Mouse (Mus musculus) heart, embryonic 15.5 days (tissue): ENCODE measurements around the gene Myzap. TPM values are rescaled to one million over a fixed set of nuclear protein-coding genes. Genes with fewer than 3 reads are reported as not detected.
A peak's percentile ranks its signal among the peaks of the same experiment; 100 is the strongest.
"Not testable (repeated sequence)": the region's sequence is repeated elsewhere in the genome, so short reads cannot be mapped to it uniquely, and the experiment has no call there.

Experiments used
- ATAC-seq: fragments of 200-750 bp; cut with Nextera tagmentation; replicated peaks from 2 replicates; pipeline ENCODE4 v1.8.0; 2017; ENCODE audit warnings: low read depth, moderate TSS enrichment; ENCODE audit not compliant: insufficient number of reproducible peaks, insufficient read depth, low FRiP score
- H3K27ac ChIP-seq: fragments of 300-500 bp; sonication (generic); 2 replicates; pipeline ENCODE4 v1.5.1; 2015; ENCODE audit warnings: mild to moderate bottlenecking, inconsistent platforms
- H3K27me3 ChIP-seq: fragments of 300-500 bp; sonication (generic); 2 replicates; pipeline ENCODE4 v1.6.1; 2015; ENCODE audit warnings: inconsistent platforms
- H3K36me3 ChIP-seq: fragments of 300-500 bp; sonication (generic); 2 replicates; pipeline ENCODE4 v1.6.1; 2015; ENCODE audit warnings: mild to moderate bottlenecking, inconsistent platforms
- H3K4me1 ChIP-seq: fragments of 300-500 bp; sonication (generic); replicated peaks from 2 replicates; pipeline ENCODE4 v1.6.1; 2015; ENCODE audit warnings: inconsistent platforms
- H3K4me2 ChIP-seq: fragments of 300-500 bp; sonication (generic); 2 replicates; pipeline ENCODE4 v1.6.1; 2015; ENCODE audit warnings: inconsistent platforms, mild to moderate bottlenecking, moderate library complexity
- H3K4me3 ChIP-seq: fragments of 300-500 bp; sonication (generic); 2 replicates; pipeline ENCODE4 v1.5.1; 2015; ENCODE audit warnings: mild to moderate bottlenecking, inconsistent platforms
- H3K9ac ChIP-seq: fragments of 300-500 bp; sonication (generic); 2 replicates; pipeline ENCODE4 v1.6.1; 2015; ENCODE audit warnings: mild to moderate bottlenecking, inconsistent platforms
- H3K9me3 ChIP-seq: fragments of 300-500 bp; sonication (generic); replicated peaks from 2 replicates; pipeline ENCODE4 v1.6.1; 2016; ENCODE audit warnings: inconsistent platforms
- WGBS: fragments of 180-500 bp; shearing (Covaris S2); methylation state at CpG from one replicate; pipeline ENCODE4 v1.1.7; 2015; ENCODE audit warnings: mixed read lengths; 5-methylcytosine and 5-hydroxymethylcytosine counted together
- polyA plus RNA-seq: library from polyadenylated mRNA; unstranded; fragments of >200 nt; fragmentation: Nextera tagmentation; extraction: Ambion mirVana; gene quantifications from 2 replicates; pipeline ENCODE4 v1.2.1, GENCODE M21; 2015

The Myzap gene
- polyA plus RNA-seq, 1 experiment from 2014 or later, result 148 TPM

GRCm38 (mm10) chr9:71498391-71499182 is 93.6 kb downstream of the Myzap start:
- ATAC-seq, result no peak
- Histone ChIP-seq H3K27me3 (no peaks in the 10 kb centered on the region), H3K9me3 (no peaks in the 10 kb centered on the region), H3K4me3 (no peak overlapping the region), H3K9ac (no peak overlapping the region), H3K4me1 (0 out of 2 replicates have a peak, but pooled peaks cover 7% of the 10 kb centered on the region), H3K27ac (peak overlapping the region; percentile 54), H3K36me3 (0 out of 2 replicates have a peak, but pooled peaks cover 6% of the 10 kb centered on the region), H3K4me2 (0 out of 2 replicates have a peak overlapping the region, but pooled peaks have one; percentile 25)
- WGBS, result 51% methylated on average over 10 of the region's 10 CpGs

GRCm38 (mm10) chr9:71496637-71497036 is 95.5 kb downstream of the Myzap start:
- Histone ChIP-seq H3K9me3 (no peaks in the 10 kb centered on the region), H3K9ac (no peak overlapping the region), H3K36me3 (0 out of 2 replicates have a peak, but pooled peaks cover 5% of the 10 kb centered on the region), H3K27ac (no peak overlapping the region), H3K4me1 (0 out of 2 replicates have a peak, but pooled peaks cover 4% of the 10 kb centered on the region), H3K27me3 (no peaks in the 10 kb centered on the region), H3K4me2 (no peak overlapping the region), H3K4me3 (no peak overlapping the region)
- no peak for ATAC-seq
- WGBS, result 50% methylated on average over 2 of the region's 2 CpGs

- 0 out of 2 replicates have a peak, but pooled peaks cover under 1% of the 10 kb centered on the region for H3K4me1 ChIP-seq
- no peak overlapping the region for H3K4me2 ChIP-seq
- WGBS, result 83% methylated on average over 5 of the region's 5 CpGs
- no peak overlapping the region for H3K4me3 ChIP-seq
- H3K9ac ChIP-seq, result no peak overlapping the region
- no peak overlapping the region for H3K27ac ChIP-seq
- no peak for ATAC-seq
- no peaks in the 10 kb centered on the region for H3K36me3 ChIP-seq
- no peaks in the 10 kb centered on the region for H3K27me3 ChIP-seq
- no peaks in the 10 kb centered on the region for H3K9me3 ChIP-seq
Observed at GRCm38 (mm10) chr9:71493771-71494170, 98.4 kb downstream of the Myzap start.

GRCm38 (mm10) chr9:71492296-71493025 is 99.7 kb downstream of the Myzap start:
- 74% methylated on average over 15 of the region's 15 CpGs for WGBS
- no peak for ATAC-seq

GRCm38 (mm10) chr9:71490076-71490475 is 102.1 kb downstream of the Myzap start:
- Histone ChIP-seq H3K4me3 (no peak overlapping the region), H3K4me2 (no peak overlapping the region), H3K9me3 (no peaks in the 10 kb centered on the region), H3K27ac (no peak overlapping the region), H3K9ac (no peak overlapping the region), H3K4me1 (no peaks in the 10 kb centered on the region), H3K36me3 (no peaks in the 10 kb centered on the region), H3K27me3 (no peaks in the 10 kb centered on the region)
- WGBS, result 54% methylated on average over 3 of the region's 3 CpGs
- no peak for ATAC-seq

More at GRCm38 (mm10) chr9:71492296-71493025, 99.7 kb downstream of the Myzap start:
- Histone ChIP-seq H3K9me3 (no peaks in the 10 kb centered on the region), H3K4me1 (no peaks in the 10 kb centered on the region), H3K27ac (no peak overlapping the region), H3K4me2 (no peak overlapping the region), H3K27me3 (no peaks in the 10 kb centered on the region), H3K4me3 (no peak overlapping the region), H3K36me3 (no peaks in the 10 kb centered on the region), H3K9ac (no peak overlapping the region)

- Histone ChIP-seq H3K9me3 (no peaks in the 10 kb centered on the region), H3K36me3 (peaks cover 25% of the 10 kb centered on the region), H3K4me3 (peak overlapping the region; percentile 91), H3K4me2 (peak overlapping the region; percentile 72), H3K27me3 (no peaks in the 10 kb centered on the region), H3K27ac (peak overlapping the region; percentile 98), H3K9ac (no peak overlapping the region), H3K4me1 (peaks cover 7% of the 10 kb centered on the region)
- no peak for ATAC-seq
- 42% methylated on average over 7 of the region's 7 CpGs for WGBS
Observed at GRCm38 (mm10) chr9:71486127-71486526, 106.0 kb downstream of the Myzap start.

- Histone ChIP-seq H3K9ac (peak within 1 kb of the TSS; percentile 100), H3K27ac (peak within 1 kb of the TSS; percentile 98), H3K4me1 (peaks cover 12% of the 10 kb centered on the region), H3K27me3 (no peaks in the 10 kb centered on the region), H3K36me3 (peaks cover 30% of the 10 kb centered on the region), H3K4me3 (peak within 1 kb of the TSS; percentile 91), H3K4me2 (peak within 1 kb of the TSS; percentile 72), H3K9me3 (no peaks in the 10 kb centered on the region)
- under 1% methylated on average over 70 of the region's 70 CpGs for WGBS
- ATAC-seq, result peak; percentile 96
Observed at GRCm38 (mm10) chr9:71485475-71486094, 106.6 kb downstream of the Myzap start, which contains the start of gene Polr2m. TSS of gene Polr2m (minus strand) at chr9:71485935.

- WGBS, result 1% methylated on average over 14 of the region's 14 CpGs
- no peak for ATAC-seq
- H3K36me3 ChIP-seq, result peaks cover 36% of the 10 kb centered on the region
- H3K4me2 ChIP-seq, result peak overlapping the region; percentile 72
- peak overlapping the region; percentile 91 for H3K4me3 ChIP-seq
- no peaks in the 10 kb centered on the region for H3K27me3 ChIP-seq
- H3K4me1 ChIP-seq, result peaks cover 18% of the 10 kb centered on the region
- peak overlapping the region; percentile 100 for H3K9ac ChIP-seq
- H3K27ac ChIP-seq, result peak overlapping the region; percentile 98
- no peaks in the 10 kb centered on the region for H3K9me3 ChIP-seq
Observed at GRCm38 (mm10) chr9:71484871-71485474, 107.2 kb downstream of the Myzap start.

- Histone ChIP-seq H3K4me2 (peak overlapping the region; percentile 72), H3K4me3 (peak overlapping the region; percentile 91), H3K36me3 (peaks cover 48% of the 10 kb centered on the region), H3K4me1 (peaks cover 18% of the 10 kb centered on the region)
- 78% methylated on average over 7 of the region's 7 CpGs for WGBS
- not testable (repeated sequence) for H3K9ac ChIP-seq, H3K27ac ChIP-seq, H3K27me3 ChIP-seq, ATAC-seq, H3K9me3 ChIP-seq
Observed at GRCm38 (mm10) chr9:71483872-71484271, 108.3 kb downstream of the Myzap start.

- no peak for ATAC-seq
- no peak overlapping the region for H3K9ac ChIP-seq
- H3K4me3 ChIP-seq, result no peak overlapping the region
- H3K27me3 ChIP-seq, result no peaks in the 10 kb centered on the region
- no peaks in the 10 kb centered on the region for H3K9me3 ChIP-seq
- no peak overlapping the region for H3K27ac ChIP-seq
- H3K36me3 ChIP-seq, result peaks cover 79% of the 10 kb centered on the region
- 55% methylated on average over 2 of the region's 2 CpGs for WGBS
- H3K4me1 ChIP-seq, result peaks cover 18% of the 10 kb centered on the region
- H3K4me2 ChIP-seq, result no peak overlapping the region
Observed at GRCm38 (mm10) chr9:71480305-71480704, 111.9 kb downstream of the Myzap start.

- no peak for ATAC-seq
- no peaks in the 10 kb centered on the region for H3K9me3 ChIP-seq
Observed at GRCm38 (mm10) chr9:71479413-71479812, 112.7 kb downstream of the Myzap start.

More at GRCm38 (mm10) chr9:71479413-71479812, 112.7 kb downstream of the Myzap start:
- Histone ChIP-seq H3K36me3 (peaks cover 88% of the 10 kb centered on the region), H3K27me3 (no peaks in the 10 kb centered on the region), H3K27ac (no peak overlapping the region), H3K9ac (no peak overlapping the region), H3K4me2 (no peak overlapping the region), H3K4me3 (no peak overlapping the region), H3K4me1 (peaks cover 18% of the 10 kb centered on the region)
- WGBS, result 73% methylated on average over 9 of the region's 9 CpGs
